Mouse (Mus musculus) lung, adult 2 months (tissue): ENCODE results near the gene Arhgap25. TPM values are rescaled to one million over a fixed set of nuclear protein-coding genes. Genes with fewer than 3 reads are reported as not detected.

Experiments used
- DNase-seq: peaks from one replicate; pipeline ENCODE4 v3.0.0; 2022
- H3K4me1 ChIP-seq: fragments of 200-500 bp; 2 replicates; pipeline ENCODE4 v1.6.1; 2011; ENCODE audit warnings: low read length; ENCODE audit not compliant: control insufficient read depth, insufficient read depth
- H3K4me3 ChIP-seq: fragments of 200-500 bp; replicated peaks from 2 replicates; pipeline ENCODE3; 2011; ENCODE audit warnings: low read depth, mild to moderate bottlenecking, control low read depth, low read length; ENCODE audit errors: extremely low read depth
- CTCF ChIP-seq: fragments of 200-500 bp; IDR thresholded peaks from 2 replicates; pipeline ENCODE4 v1.5.1; 2011; ENCODE audit warnings: mild to moderate bottlenecking, low read length, control low read depth; ENCODE audit not compliant: insufficient read depth
- POLR2A ChIP-seq: fragments of 200-500 bp; IDR thresholded peaks from 2 replicates; pipeline ENCODE4 v1.6.1; 2011; ENCODE audit warnings: low read depth, mild to moderate bottlenecking, control low read depth, low read length, borderline replicate concordance; ENCODE audit errors: extremely low read depth
- WGBS: fragments of 180-500 bp; shearing (Covaris S2); methylation state at CpG from one replicate; pipeline ENCODE4 v1.1.7; 2018; 5-methylcytosine and 5-hydroxymethylcytosine counted together
- polyA plus RNA-seq: library from polyadenylated mRNA; depleted of rRNA; stranded (reverse); fragments of >200 nt; gene quantifications from 2 replicates; pipeline ENCODE4 v1.2.3, GENCODE M21; 2012

The Arhgap25 gene
- polyA plus RNA-seq, 1 experiment: 6.6 TPM

DNA sequence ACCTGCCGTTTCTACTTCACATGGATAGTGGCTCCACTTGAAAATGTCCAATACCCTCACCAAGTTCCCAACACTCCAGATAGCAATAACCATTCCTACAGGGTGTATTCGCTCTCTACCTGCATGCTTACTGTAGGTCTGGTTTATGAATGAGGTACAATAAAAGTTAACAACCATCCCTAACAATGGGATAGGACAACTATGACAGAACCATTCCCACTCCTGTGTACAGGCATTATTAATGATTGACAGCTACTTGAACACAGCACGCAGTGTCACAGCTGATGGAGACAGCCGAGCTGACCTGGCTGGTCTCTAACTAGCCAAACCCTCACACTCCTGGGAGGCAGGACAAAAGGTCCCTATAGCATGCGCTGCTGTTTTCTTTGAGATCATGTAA lies 4.6 kb upstream of the Arhgap25 start:
- H3K4me3 ChIP-seq: no peak overlapping the region
- TF ChIP-seq POLR2A (no peak), CTCF (no peak)
- WGBS: 67% methylated on average over 5 of the region's 5 CpGs
- peaks cover 7% of the 10 kb centered on the region; the same call in 1 of the 2 replicates for H3K4me1 ChIP-seq
- DNase-seq: no peak

DNA sequence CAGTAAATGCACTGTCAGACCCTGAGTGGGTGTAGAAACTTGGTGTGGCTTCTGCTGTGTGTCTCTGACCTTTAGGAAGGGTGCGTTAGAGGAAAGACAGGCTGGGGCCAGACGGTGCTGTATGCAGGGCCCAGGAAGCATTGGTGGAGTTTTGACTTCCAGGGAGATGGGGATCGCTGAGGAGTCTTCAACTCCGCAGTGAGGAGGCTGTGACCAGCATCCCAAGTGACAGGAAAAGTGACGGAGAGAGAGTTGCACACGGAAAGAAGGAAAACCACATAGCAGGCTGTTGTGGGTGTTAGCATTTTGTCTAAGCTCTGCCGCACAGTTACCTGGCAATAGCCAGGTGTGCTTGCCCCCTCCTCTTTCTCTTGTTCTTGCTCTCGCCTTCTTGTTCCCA lies 3.2 kb upstream of the Arhgap25 start:
- no peak for DNase-seq
- 65% methylated on average over 8 of the region's 8 CpGs for WGBS
- Histone ChIP-seq H3K4me3 (no peak overlapping the region), H3K4me1 (peaks cover 2% of the 10 kb centered on the region; the same call in 1 of the 2 replicates)
- TF ChIP-seq CTCF (no peak), POLR2A (no peak)

DNA sequence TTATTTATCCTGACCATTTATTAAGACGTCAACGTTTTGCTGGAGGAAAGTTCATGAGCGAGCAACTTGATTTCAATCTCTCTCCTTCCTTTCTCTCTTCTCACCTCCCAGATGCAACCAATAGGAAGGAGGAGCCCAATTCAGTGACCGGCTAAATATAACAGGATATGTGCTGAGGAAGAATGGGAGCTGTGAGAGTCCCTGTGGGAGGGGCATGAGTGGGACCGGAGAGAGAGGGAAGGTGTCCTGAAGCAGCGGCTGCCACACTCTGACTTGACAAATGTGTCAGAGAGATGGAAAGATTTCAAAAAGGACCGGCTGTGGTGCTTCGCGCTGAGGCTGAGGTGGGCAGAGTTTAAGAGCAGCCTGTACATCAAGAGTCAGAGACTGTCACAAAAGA lies 2.6 kb upstream of the Arhgap25 start:
- 25% methylated on average over 9 of the region's 9 CpGs for WGBS
- no peak for TF ChIP-seq POLR2A
- TF ChIP-seq CTCF: no peak
- H3K4me3 ChIP-seq: no peak overlapping the region
- DNase-seq: no peak
- peaks cover 2% of the 10 kb centered on the region; the same call in 1 of the 2 replicates for H3K4me1 ChIP-seq

DNA sequence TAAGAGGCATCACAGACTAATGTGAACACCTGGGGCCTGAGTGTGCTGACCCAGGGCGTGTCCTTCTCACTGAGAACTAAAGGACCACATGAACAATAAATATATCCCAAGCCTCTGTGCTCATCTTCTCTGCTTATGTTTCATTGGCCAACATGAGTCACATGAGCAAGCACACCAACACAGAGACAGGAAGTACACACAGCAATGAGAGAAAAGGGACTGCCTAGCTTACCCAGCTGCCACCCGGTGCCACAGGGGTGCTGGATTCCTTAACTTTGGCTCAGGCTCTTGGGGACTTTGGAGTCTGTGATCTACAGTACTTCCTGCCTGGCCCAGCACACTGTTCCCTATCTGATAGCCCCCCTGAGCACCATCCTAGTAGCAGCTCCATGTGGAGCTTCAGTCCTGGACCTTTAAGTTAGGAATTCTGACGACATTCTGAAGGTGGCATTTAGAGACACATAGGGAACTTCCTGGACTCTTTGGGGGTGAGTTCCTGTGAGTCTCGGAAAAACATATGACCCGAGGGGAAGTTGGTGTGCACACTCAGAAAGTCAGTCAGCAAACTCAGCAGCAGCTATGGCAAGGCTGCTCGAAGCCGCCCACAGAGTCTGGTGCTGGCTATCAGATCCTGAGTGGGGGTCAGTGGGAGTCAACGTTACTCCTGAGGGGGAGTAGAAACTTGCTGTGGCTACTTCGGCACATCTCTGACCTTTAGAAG lies 2.0 kb upstream of the Arhgap25 start:
- DNase-seq: no peak
- peaks cover 2% of the 10 kb centered on the region; the same call in 1 of the 2 replicates for H3K4me1 ChIP-seq
- TF ChIP-seq CTCF: no peak
- no peak for TF ChIP-seq POLR2A
- H3K4me3 ChIP-seq: no peak overlapping the region
- WGBS: 47% methylated on average over 9 of the region's 9 CpGs

DNA sequence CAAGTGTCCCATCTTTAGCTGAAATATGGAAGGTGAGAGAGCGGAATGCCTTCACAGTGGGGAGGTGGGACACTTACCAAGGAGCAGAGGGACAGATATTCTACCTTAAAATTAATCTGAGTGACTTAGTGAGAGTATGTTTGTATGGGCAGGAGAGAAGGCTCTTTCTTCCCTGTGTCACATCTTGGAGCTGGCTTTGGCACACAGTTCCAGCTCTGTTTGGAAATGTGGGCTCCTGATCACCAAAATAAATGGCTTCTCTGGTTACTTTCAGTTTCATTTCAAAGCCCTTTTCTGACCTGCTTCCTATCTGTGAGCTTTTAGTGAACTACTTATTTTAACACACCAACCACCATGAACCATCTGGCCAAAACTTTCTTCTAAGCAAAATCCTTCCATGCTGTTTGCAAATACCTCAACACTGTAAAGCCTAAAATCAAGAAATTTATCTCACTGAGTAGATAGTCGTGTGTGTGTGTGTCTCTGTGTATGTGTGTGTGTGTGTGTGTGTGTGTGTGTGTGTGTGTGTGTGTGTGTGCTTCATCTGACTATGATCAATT lies 1.5 kb downstream of the Arhgap25 start:
- DNase-seq: no peak
- Histone ChIP-seq H3K4me3 (no peak overlapping the region), H3K4me1 (peaks cover 2% of the 10 kb centered on the region; the same call in 1 of the 2 replicates)
- 79% methylated on average over 2 of the region's 2 CpGs for WGBS
- TF ChIP-seq CTCF (no peak), POLR2A (no peak)

DNA sequence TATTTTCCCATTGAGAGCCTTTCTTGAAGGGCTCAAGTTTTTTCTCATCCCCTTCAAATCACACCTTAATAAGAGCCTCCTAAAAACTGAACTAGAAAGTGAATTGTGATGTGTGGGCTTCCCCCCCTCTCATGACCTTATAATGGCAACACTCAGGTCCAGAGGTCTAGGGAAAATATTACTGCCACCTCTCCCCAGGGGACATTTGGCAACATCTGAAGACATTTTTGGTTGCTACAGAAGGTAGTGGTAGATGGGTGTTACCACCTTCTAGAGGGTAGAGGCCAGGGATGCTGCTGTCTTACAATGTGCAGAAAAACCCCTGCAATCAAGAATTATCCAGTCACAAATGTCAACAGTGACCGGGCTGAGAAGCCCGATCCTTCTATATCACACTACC lies 2.7 kb downstream of the Arhgap25 start:
- Histone ChIP-seq H3K4me1 (no peaks in the 10 kb centered on the region; the same call in 1 of the 2 replicates), H3K4me3 (no peak overlapping the region)
- WGBS: 66% methylated on average over 2 of the region's 2 CpGs
- TF ChIP-seq CTCF (no peak), POLR2A (no peak)
- DNase-seq: no peak

DNA sequence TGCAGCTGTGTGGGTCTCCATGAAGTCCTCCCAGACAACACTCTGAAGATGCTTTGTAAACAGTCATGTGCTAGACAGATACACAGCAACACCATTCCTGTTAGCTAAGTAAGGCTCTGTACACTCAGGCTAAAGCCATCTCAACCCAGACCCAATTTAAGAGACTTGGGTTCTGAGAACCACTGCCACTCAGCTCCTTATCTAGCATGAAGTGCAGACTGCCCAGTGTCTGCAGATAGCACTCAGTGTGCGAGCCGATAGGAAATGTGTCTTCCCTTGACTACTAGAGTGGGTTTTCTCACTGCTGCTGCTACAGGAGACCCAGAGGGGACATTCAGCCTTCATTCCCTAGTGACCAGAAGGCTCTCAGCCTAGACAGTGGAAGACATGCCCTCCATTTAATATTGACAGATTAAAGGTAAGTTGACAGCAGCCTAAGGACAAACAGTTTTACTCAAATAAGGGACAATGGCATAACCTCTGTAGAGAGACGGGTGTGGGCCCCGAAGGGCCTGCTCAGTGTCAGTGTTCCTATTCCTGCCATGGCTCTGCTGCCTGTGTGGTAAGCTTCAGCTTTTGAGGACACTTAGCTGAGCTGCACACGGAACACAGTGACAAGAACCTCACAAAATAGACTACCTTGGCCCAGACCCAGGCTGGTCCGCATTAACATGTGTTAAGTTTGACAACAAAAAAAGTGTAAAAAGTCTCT lies 5.1 kb downstream of the Arhgap25 start:
- 72% methylated on average over 6 of the region's 6 CpGs for WGBS
- Histone ChIP-seq H3K4me1 (no peaks in the 10 kb centered on the region; the same call in 1 of the 2 replicates), H3K4me3 (no peak overlapping the region)
- no peak for TF ChIP-seq POLR2A
- TF ChIP-seq CTCF: no peak
- DNase-seq: no peak

DNA sequence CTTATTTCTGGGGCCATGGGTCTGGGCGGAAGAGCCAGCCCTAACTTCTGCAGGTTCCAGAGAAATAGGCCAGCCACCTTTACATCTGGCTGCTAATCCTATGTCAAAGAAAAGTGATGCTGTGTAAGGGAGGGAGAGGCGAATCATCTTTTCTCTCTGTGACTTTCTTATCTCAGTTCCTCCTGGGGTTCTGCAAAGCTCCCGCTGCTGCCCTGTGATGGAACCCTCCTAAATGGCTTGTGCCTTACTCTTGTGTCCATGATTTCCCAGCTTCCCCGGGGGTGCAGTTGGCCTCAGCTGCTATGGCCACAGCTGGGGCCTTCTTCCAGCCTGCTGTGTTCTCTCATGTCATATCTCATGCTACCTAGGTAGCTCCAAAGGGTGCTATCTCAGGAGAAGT lies 5.7 kb downstream of the Arhgap25 start:
- no peak overlapping the region for H3K4me3 ChIP-seq
- TF ChIP-seq POLR2A (no peak), CTCF (no peak)
- DNase-seq: no peak
- H3K4me1 ChIP-seq: no peaks in the 10 kb centered on the region; the same call in 1 of the 2 replicates
- 78% methylated on average over 4 of the region's 4 CpGs for WGBS

DNA sequence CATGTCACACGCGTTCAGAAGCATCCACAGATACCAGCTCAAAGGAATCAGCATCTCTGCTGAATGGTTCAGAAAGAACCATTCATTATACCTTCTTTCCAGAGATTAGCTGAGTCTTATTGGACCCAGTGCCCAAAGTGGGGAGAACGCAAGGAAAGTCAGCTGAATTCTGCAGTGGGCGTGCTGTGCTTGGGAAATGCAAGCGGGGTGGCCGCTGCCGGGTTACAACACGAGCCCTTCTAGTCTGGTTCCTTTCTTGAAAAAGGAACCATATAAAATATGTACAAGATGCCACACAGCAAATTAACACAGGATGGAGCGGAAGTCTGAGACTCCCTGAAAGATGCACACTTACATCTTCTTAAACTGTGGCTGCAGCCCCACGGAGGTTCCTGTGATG lies 7.9 kb downstream of the Arhgap25 start:
- TF ChIP-seq POLR2A (no peak), CTCF (no peak)
- WGBS: 77% methylated on average over 10 of the region's 10 CpGs
- no peak for DNase-seq

More for the DNA sequence above, 7.9 kb downstream of the Arhgap25 start:
- Histone ChIP-seq H3K4me1 (no peaks in the 10 kb centered on the region; the same call in 1 of the 2 replicates), H3K4me3 (no peak overlapping the region)
